Mouse (Mus musculus) embryonic facial prominence, embryonic 11.5 days (tissue): Measurements from ENCODE around the gene Tmem79. TPM values are rescaled to one million over a fixed set of nuclear protein-coding genes. Genes with fewer than 3 reads are reported as not detected.

Source experiments
- ATAC-seq: fragments of 200-750 bp; cut with Nextera tagmentation; replicated peaks from 2 replicates; pipeline ENCODE4 v1.8.0; 2017; ENCODE audit warnings: low read depth; ENCODE audit not compliant: insufficient number of reproducible peaks, low FRiP score, low TSS enrichment
- DNase-seq: peaks from one replicate; pipeline ENCODE4 v3.0.0-alpha.2; 2015; ENCODE audit warnings: low spot score
- H3K27ac ChIP-seq: fragments of 300-500 bp; sonication (generic); replicated peaks from 2 replicates; pipeline ENCODE4 v1.5.1; 2014; ENCODE audit warnings: mild to moderate bottlenecking, low read depth, low read length, control low read depth
- H3K27me3 ChIP-seq: fragments of 300-500 bp; sonication (generic); 2 replicates; pipeline ENCODE4 v1.6.1; 2014; ENCODE audit warnings: mild to moderate bottlenecking, low read length, moderate library complexity, mixed read lengths; ENCODE audit not compliant: control insufficient read depth, insufficient read depth
- H3K36me3 ChIP-seq: fragments of 300-500 bp; sonication (generic); replicated peaks from 2 replicates; pipeline ENCODE4 v1.6.1; 2014; ENCODE audit warnings: low read depth, mild to moderate bottlenecking, low read length, moderate library complexity, mixed read lengths; ENCODE audit not compliant: control insufficient read depth, insufficient read depth
- H3K4me1 ChIP-seq: fragments of 300-500 bp; sonication (generic); 2 replicates; pipeline ENCODE4 v1.6.1; 2014; ENCODE audit warnings: low read length, mixed read lengths; ENCODE audit not compliant: control insufficient read depth, insufficient read depth
- H3K4me2 ChIP-seq: fragments of 300-500 bp; sonication (generic); 2 replicates; pipeline ENCODE4 v1.6.1; 2014; ENCODE audit warnings: low read depth, mild to moderate bottlenecking, control low read depth, low read length, moderate library complexity
- H3K4me3 ChIP-seq: fragments of 300-500 bp; sonication (generic); 2 replicates; pipeline ENCODE4 v1.5.1; 2014; ENCODE audit warnings: low read depth, low read length, control low read depth
- H3K9ac ChIP-seq: fragments of 300-500 bp; sonication (generic); replicated peaks from 2 replicates; pipeline ENCODE4 v1.6.1; 2014; ENCODE audit warnings: mild to moderate bottlenecking, control low read depth, low read length
- H3K9me3 ChIP-seq: fragments of 300-500 bp; sonication (generic); replicated peaks from 2 replicates; pipeline ENCODE4 v1.6.1; 2016; ENCODE audit warnings: mild to moderate bottlenecking, low read length, inconsistent platforms, mixed read lengths; ENCODE audit not compliant: control insufficient read depth
- WGBS: fragments of 180-500 bp; shearing (Covaris S2); extraction: QIAGEN DNeasy Blood & Tissue Kit; methylation state at CpG from one replicate; pipeline ENCODE4 v1.1.7; 2014; 5-methylcytosine and 5-hydroxymethylcytosine counted together
- polyA plus RNA-seq: library from polyadenylated mRNA; unstranded; fragments of >200 nt; fragmentation: Nextera tagmentation; extraction: Ambion mirVana; gene quantifications from 2 replicates; pipeline ENCODE4 v1.2.1, GENCODE M21; 2014

Tmem79 gene
- polyA plus RNA-seq, 1 experiment from 2014 or later = 2.1 TPM

- no peaks in the 10 kb centered on the region for H3K9me3 ChIP-seq
- no peak overlapping the region for H3K4me3 ChIP-seq
- H3K27me3 ChIP-seq = peaks cover 16% of the 10 kb centered on the region
- H3K4me2 ChIP-seq = no peak overlapping the region
- no peak overlapping the region for H3K27ac ChIP-seq
- WGBS = 78% methylated on average over 6 of the region's 6 CpGs
- peaks cover 30% of the 10 kb centered on the region for H3K36me3 ChIP-seq
- no peaks in the 10 kb centered on the region for H3K4me1 ChIP-seq
- no peak overlapping the region for H3K9ac ChIP-seq
- DNase-seq (no peak), ATAC-seq (no peak)
Measured at GRCm38 (mm10) chr3:88361096-88361495, 25.1 kb upstream of the Tmem79 start.

- no peaks in the 10 kb centered on the region for H3K9me3 ChIP-seq
- peaks cover 36% of the 10 kb centered on the region for H3K36me3 ChIP-seq
- H3K9ac ChIP-seq = no peak overlapping the region
- H3K4me1 ChIP-seq = no peaks in the 10 kb centered on the region
- 52% methylated on average over 3 of the region's 3 CpGs for WGBS
- no peak overlapping the region for H3K4me3 ChIP-seq
- DNase-seq (no peak), ATAC-seq (no peak)
- no peak overlapping the region for H3K4me2 ChIP-seq
- H3K27ac ChIP-seq = no peak overlapping the region
- peaks cover 6% of the 10 kb centered on the region for H3K27me3 ChIP-seq
Measured at GRCm38 (mm10) chr3:88359989-88360388, 24.0 kb upstream of the Tmem79 start.

- ATAC-seq = no peak
- H3K27me3 ChIP-seq = 0 out of 2 replicates have a peak, but pooled peaks cover 2% of the 10 kb centered on the region
- 63% methylated on average over 5 of the region's 5 CpGs for WGBS
- no peak overlapping the region for H3K27ac ChIP-seq
- H3K9me3 ChIP-seq = no peaks in the 10 kb centered on the region
- H3K4me3 ChIP-seq = no peak overlapping the region
- H3K4me2 ChIP-seq = no peak overlapping the region
- H3K4me1 ChIP-seq = no peaks in the 10 kb centered on the region
- H3K36me3 ChIP-seq = peaks cover 36% of the 10 kb centered on the region
- no peak for DNase-seq
- H3K9ac ChIP-seq = no peak overlapping the region
Measured at GRCm38 (mm10) chr3:88359584-88359983, 23.6 kb upstream of the Tmem79 start.

GRCm38 (mm10) chr3:88354396-88355165, 18.6 kb upstream of the Tmem79 start:
- H3K9ac ChIP-seq = no peak overlapping the region
- H3K4me3 ChIP-seq = no peak overlapping the region
- 92% methylated on average over 8 of the region's 8 CpGs for WGBS
- DNase-seq (no peak), ATAC-seq (no peak)
- H3K4me2 ChIP-seq = no peak overlapping the region
- no peaks in the 10 kb centered on the region for H3K4me1 ChIP-seq
- H3K36me3 ChIP-seq = peaks cover 39% of the 10 kb centered on the region
- H3K9me3 ChIP-seq = no peaks in the 10 kb centered on the region
- H3K27ac ChIP-seq = no peak overlapping the region
- no peaks in the 10 kb centered on the region for H3K27me3 ChIP-seq

GRCm38 (mm10) chr3:88352907-88353306, 17.0 kb upstream of the Tmem79 start:
- Histone ChIP-seq H3K4me3 (no peak overlapping the region), H3K27me3 (no peaks in the 10 kb centered on the region), H3K4me1 (no peaks in the 10 kb centered on the region), H3K27ac (no peak overlapping the region), H3K9ac (no peak overlapping the region), H3K36me3 (peaks cover 30% of the 10 kb centered on the region), H3K4me2 (no peak overlapping the region), H3K9me3 (no peaks in the 10 kb centered on the region)
- WGBS = 94% methylated on average over 9 of the region's 9 CpGs
- no peak for ATAC-seq
- no peak for DNase-seq

- H3K4me2 ChIP-seq = no peak overlapping the region
- no peak overlapping the region for H3K9ac ChIP-seq
- H3K9me3 ChIP-seq = no peaks in the 10 kb centered on the region
- H3K27ac ChIP-seq = no peak overlapping the region
- WGBS = 92% methylated on average over 13 of the region's 13 CpGs
- DNase-seq (no peak), ATAC-seq (no peak)
- no peaks in the 10 kb centered on the region for H3K27me3 ChIP-seq
- H3K36me3 ChIP-seq = peaks cover 16% of the 10 kb centered on the region
- H3K4me3 ChIP-seq = no peak overlapping the region
- H3K4me1 ChIP-seq = no peaks in the 10 kb centered on the region
Measured at GRCm38 (mm10) chr3:88350732-88351131, 14.8 kb upstream of the Tmem79 start.

- Histone ChIP-seq H3K4me1 (0 out of 2 replicates have a peak, but pooled peaks cover 3% of the 10 kb centered on the region), H3K9me3 (no peaks in the 10 kb centered on the region), H3K27ac (no peak overlapping the region), H3K36me3 (peaks cover 7% of the 10 kb centered on the region), H3K27me3 (no peaks in the 10 kb centered on the region), H3K4me2 (no peak overlapping the region), H3K4me3 (no peak overlapping the region), H3K9ac (no peak overlapping the region)
- DNase-seq (no peak), ATAC-seq (no peak)
- WGBS = 81% methylated on average over 3 of the region's 3 CpGs
Measured at GRCm38 (mm10) chr3:88339006-88339405, 3.1 kb upstream of the Tmem79 start.

- H3K4me2 ChIP-seq = no peak overlapping the region
Measured at GRCm38 (mm10) chr3:88338316-88338715, 2.4 kb upstream of the Tmem79 start.

More at GRCm38 (mm10) chr3:88338316-88338715, 2.4 kb upstream of the Tmem79 start:
- H3K36me3 ChIP-seq = peaks cover 4% of the 10 kb centered on the region
- 0 out of 2 replicates have a peak, but pooled peaks cover 3% of the 10 kb centered on the region for H3K4me1 ChIP-seq
- no peak overlapping the region for H3K9ac ChIP-seq
- no peaks in the 10 kb centered on the region for H3K9me3 ChIP-seq
- DNase-seq (no peak), ATAC-seq (no peak)
- H3K4me3 ChIP-seq = no peak overlapping the region
- H3K27ac ChIP-seq = no peak overlapping the region
- 91% methylated on average over 7 of the region's 7 CpGs for WGBS
- no peaks in the 10 kb centered on the region for H3K27me3 ChIP-seq
